Mouse (Mus musculus) small intestine, adult 2 months (tissue): Measurements from ENCODE around the gene Cryba4.

Source experiments
- CTCF ChIP-seq: fragments of 200-500 bp; IDR thresholded peaks from 2 replicates; pipeline ENCODE4 v1.5.1; 2012; ENCODE audit warnings: low read depth, mild to moderate bottlenecking, control low read depth, inconsistent platforms, low read length, moderate library complexity, mixed read lengths; ENCODE audit not compliant: insufficient replicate concordance, insufficient read length; ENCODE audit errors: extremely low read depth
- POLR2A ChIP-seq: fragments of 200-500 bp; IDR thresholded peaks from 2 replicates; pipeline ENCODE4 v1.6.1; 2012; ENCODE audit warnings: low read depth, mild to moderate bottlenecking, control low read depth, inconsistent platforms, low read length, moderate library complexity

- TF ChIP-seq CTCF (no peak), POLR2A (no peak)
These were observed 13.4 kb downstream of the Cryba4 start for GRCm38 (mm10) chr5:112238781-112239482.
